Mouse (Mus musculus) kidney, adult 2 months (tissue): ENCODE measurements around the gene Marveld3. TPM values are rescaled to one million over a fixed set of nuclear protein-coding genes. Genes with fewer than 3 reads are reported as not detected.
A peak's percentile ranks its signal among the peaks of the same experiment; 100 is the strongest.

ENCODE experiments used
- DNase-seq: peaks from one replicate; pipeline ENCODE4 v3.0.0; 2021
- H3K27ac ChIP-seq: fragments of 200-500 bp; 2 replicates; pipeline ENCODE4 v1.5.1; 2012; ENCODE audit warnings: low read depth, low read length, control low read depth, inconsistent platforms; ENCODE audit not compliant: insufficient read depth
- H3K27me3 ChIP-seq: fragments of 200-500 bp; replicated peaks from 2 replicates; pipeline ENCODE4 v1.6.1; 2012; ENCODE audit warnings: mild to moderate bottlenecking, moderate library complexity, low read length, inconsistent platforms; ENCODE audit not compliant: control insufficient read depth, insufficient read depth
- H3K36me3 ChIP-seq: fragments of 200-500 bp; 2 replicates; pipeline ENCODE4 v1.6.1; 2012; ENCODE audit warnings: mild to moderate bottlenecking, moderate library complexity, low read length, inconsistent platforms; ENCODE audit not compliant: control insufficient read depth, insufficient read depth
- H3K4me1 ChIP-seq: fragments of 200-500 bp; 2 replicates; pipeline ENCODE4 v1.6.1; 2011; ENCODE audit warnings: low read length; ENCODE audit not compliant: control insufficient read depth, insufficient read depth
- H3K4me3 ChIP-seq: fragments of 200-500 bp; 2 replicates; pipeline ENCODE4 v1.5.1; 2011; ENCODE audit warnings: mild to moderate bottlenecking, low read depth, low read length, control low read depth; ENCODE audit not compliant: insufficient read depth
- CTCF ChIP-seq: fragments of 200-500 bp; conservative IDR thresholded peaks from 2 replicates; pipeline ENCODE4 v1.5.1; 2011; ENCODE audit warnings: low read depth, mild to moderate bottlenecking, control low read depth, low read length, moderate library complexity, mixed read lengths; ENCODE audit not compliant: insufficient read depth, insufficient read length
- POLR2A ChIP-seq: fragments of 200-500 bp; IDR thresholded peaks from one replicate; pipeline ENCODE4 v1.6.1; 2011; ENCODE audit warnings: low read depth, low read length, control low read depth
- WGBS: fragments of 180-500 bp; shearing (Covaris S2); methylation state at CpG from one replicate; pipeline ENCODE4 v1.1.7; 2018; 5-methylcytosine and 5-hydroxymethylcytosine counted together
- polyA plus RNA-seq: library from polyadenylated mRNA; depleted of rRNA; stranded (reverse); fragments of >200 nt; gene quantifications from 2 replicates; pipeline ENCODE4 v1.2.3, GENCODE M21; 2012

The Marveld3 gene
- polyA plus RNA-seq, 1 experiment = 10.8 TPM

DNA sequence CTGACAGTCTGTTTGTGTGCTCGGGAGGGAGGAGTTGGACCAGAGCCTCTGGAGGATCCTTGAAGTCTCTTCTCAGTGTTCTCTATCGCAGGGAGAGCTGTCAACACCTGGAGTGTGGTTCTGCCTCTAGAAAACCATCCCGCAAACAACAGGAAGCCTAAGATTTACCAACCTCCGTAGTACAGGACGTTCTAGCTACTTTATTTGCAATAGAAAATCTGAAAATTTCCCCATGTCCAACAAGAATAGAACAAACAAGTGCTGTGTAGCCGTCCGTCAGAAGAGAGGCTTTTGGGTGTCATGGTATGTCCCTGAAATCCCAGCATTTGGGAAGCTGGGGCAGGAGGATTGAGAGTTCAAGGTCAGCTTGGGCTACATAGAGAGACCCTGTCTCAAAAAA is 25.8 kb upstream of the Marveld3 start:
- no peak overlapping the region for H3K27ac ChIP-seq
- no peaks in the 10 kb centered on the region for H3K4me1 ChIP-seq
- H3K36me3 ChIP-seq = no peaks in the 10 kb centered on the region
- no peak for DNase-seq
- TF ChIP-seq CTCF (no peak), POLR2A (no peak)
- H3K27me3 ChIP-seq = no peaks in the 10 kb centered on the region
- H3K4me3 ChIP-seq = no peak overlapping the region
- 83% methylated on average over 7 of the region's 7 CpGs for WGBS

DNA sequence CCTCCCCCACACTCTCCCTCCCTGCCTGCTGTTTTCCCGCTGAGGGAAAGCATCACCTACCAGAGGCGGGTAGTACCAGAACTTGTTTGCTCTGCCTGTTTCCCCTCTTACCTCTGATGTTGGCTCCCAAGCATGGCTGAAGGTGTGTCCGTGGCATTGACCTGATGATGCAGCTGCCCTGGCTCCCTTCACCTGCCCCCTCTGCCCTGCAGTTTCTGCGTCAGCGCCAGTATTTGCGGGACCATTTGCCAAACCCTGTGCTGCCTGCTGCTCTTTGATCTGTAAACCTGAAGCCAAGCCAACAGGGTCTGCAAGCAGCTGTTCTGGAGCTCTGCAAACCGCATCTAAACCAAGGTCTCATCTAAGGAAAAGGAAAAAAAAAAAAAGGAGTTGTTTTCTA is 24.4 kb upstream of the Marveld3 start:
- H3K27ac ChIP-seq = no peak overlapping the region
- WGBS = 57% methylated on average over 7 of the region's 7 CpGs

DNA sequence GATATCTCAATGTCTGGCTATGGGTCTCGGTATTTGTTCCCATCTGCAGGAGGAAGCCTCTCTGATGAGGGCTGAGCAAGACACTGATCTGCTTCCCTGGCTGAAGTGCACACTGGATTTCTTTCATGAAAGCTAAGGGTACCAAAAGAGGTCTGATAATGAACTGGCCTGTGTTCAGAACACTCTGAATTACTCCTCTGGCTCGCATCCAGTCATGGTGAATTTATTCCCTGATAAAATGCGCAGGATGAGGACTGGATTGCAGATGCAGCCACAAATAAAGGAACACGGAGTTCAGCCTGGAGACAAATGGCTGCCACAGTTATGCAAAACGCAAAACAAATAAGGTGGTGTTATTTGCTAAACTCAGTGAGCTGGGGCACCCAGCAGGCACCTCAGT is 21.9 kb upstream of the Marveld3 start:
- DNase-seq = no peak
- TF ChIP-seq CTCF (no peak), POLR2A (no peak)
- no peak overlapping the region for H3K27ac ChIP-seq
- no peak overlapping the region for H3K4me3 ChIP-seq
- H3K27me3 ChIP-seq = no peaks in the 10 kb centered on the region
- no peaks in the 10 kb centered on the region for H3K4me1 ChIP-seq
- no peaks in the 10 kb centered on the region for H3K36me3 ChIP-seq
- 44% methylated on average over 5 of the region's 5 CpGs for WGBS

More for the DNA sequence above, 24.4 kb upstream of the Marveld3 start:
- Histone ChIP-seq H3K4me3 (no peak overlapping the region), H3K36me3 (no peaks in the 10 kb centered on the region), H3K27me3 (no peaks in the 10 kb centered on the region), H3K4me1 (no peaks in the 10 kb centered on the region)
- DNase-seq = peak; percentile 3
- TF ChIP-seq CTCF (no peak), POLR2A (no peak)

DNA sequence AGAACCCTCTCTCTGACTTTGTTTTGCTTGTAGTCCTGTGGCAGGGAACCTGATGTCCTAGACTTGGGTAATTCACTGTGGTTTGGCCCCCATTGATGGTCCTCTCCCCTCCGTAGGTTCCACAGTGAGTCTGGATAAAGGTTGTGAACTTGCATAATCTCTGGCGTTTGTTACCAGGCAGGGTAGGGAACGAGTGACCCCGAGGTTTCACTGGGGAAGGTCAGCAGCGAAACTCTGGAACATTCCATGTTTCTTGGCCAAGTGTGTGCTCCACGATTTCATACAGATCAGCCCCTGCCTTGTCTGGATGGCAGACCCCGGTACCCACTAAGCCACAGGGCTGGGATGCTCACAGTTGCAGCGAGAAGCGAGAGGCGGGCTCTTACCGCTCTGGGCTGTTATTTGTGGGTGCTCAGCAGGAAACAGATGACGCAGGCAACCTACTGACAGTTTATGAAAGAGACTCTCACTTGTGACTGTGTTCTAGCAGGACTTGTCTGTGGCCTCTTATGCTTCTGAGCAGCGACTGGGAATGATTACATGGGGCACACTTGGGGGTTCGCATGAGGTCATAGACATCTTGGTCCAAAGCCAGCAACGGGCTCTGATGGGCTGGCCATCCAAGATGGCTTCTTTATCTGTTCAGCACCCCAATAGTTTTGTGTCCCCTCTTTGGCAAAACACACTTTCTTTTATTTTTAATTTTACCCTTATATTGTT is 20.5 kb upstream of the Marveld3 start:
- Histone ChIP-seq H3K27ac (no peak overlapping the region), H3K4me3 (no peak overlapping the region), H3K27me3 (no peaks in the 10 kb centered on the region), H3K36me3 (no peaks in the 10 kb centered on the region), H3K4me1 (no peaks in the 10 kb centered on the region)
- WGBS = 80% methylated on average over 15 of the region's 15 CpGs
- TF ChIP-seq POLR2A (no peak), CTCF (no peak)
- no peak for DNase-seq

DNA sequence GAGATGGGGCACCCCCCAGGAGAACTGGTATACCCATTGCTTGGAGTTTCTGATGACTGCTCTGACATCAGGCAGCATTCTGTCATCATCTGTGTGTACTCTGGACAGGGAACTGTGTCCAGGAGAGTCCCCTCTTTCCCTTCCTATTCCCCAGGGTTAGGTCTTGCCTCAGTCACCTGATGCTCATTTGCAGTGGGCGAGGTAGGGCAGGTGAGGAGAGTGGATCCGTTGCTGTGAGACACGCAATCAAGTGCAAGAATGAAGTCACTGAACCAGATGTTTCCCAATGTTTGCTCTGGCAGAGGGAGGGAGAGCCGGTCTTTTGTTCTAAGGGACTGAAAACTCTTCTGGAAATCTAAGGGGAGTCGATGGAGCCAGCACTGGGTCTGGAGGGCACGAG is 17.3 kb upstream of the Marveld3 start:
- no peak for DNase-seq
- Histone ChIP-seq H3K36me3 (no peaks in the 10 kb centered on the region), H3K27ac (no peak overlapping the region), H3K4me1 (no peaks in the 10 kb centered on the region), H3K27me3 (no peaks in the 10 kb centered on the region), H3K4me3 (no peak overlapping the region)
- no peak for TF ChIP-seq POLR2A
- TF ChIP-seq CTCF = no peak
- WGBS = 77% methylated on average over 6 of the region's 6 CpGs

- WGBS = 85% methylated on average over 4 of the region's 4 CpGs
- Histone ChIP-seq H3K4me1 (no peaks in the 10 kb centered on the region), H3K36me3 (no peaks in the 10 kb centered on the region), H3K27me3 (no peaks in the 10 kb centered on the region), H3K4me3 (no peak overlapping the region), H3K27ac (no peak overlapping the region)
- no peak for DNase-seq
- TF ChIP-seq CTCF (no peak), POLR2A (no peak)
Observed at GRCm38 (mm10) chr8:109972901-109973300, 10.9 kb upstream of the Marveld3 start.

DNA sequence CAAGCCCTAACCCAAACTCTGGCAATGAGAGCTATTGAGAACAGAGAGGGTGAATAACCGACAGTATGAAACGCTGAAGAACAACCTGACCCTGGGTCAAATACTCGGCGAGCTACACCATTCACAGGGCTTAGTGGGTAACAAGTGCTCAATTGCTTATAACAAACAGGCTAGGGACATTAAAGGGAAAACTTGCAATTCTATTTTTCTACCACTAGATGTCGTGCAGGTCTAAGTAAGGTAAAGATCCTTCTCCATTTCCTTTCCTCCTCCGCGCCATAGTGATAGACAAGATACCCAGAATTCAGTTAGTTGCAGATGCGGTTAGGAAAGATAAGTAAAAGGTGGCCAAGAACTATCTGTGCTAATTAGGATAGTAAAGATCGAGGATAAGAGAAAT is 8.3 kb upstream of the Marveld3 start:
- Histone ChIP-seq H3K27ac (no peak overlapping the region), H3K36me3 (no peaks in the 10 kb centered on the region), H3K4me1 (no peaks in the 10 kb centered on the region), H3K27me3 (no peaks in the 10 kb centered on the region), H3K4me3 (no peak overlapping the region)
- 4% methylated on average over 9 of the region's 9 CpGs for WGBS
- TF ChIP-seq POLR2A (no peak), CTCF (peak; percentile 47; the same call in 1 of the 2 replicates)
- DNase-seq = peak; percentile 41
